37 mouse cellular contexts compared by ENCODE assay signal in the genomic region with DNA sequence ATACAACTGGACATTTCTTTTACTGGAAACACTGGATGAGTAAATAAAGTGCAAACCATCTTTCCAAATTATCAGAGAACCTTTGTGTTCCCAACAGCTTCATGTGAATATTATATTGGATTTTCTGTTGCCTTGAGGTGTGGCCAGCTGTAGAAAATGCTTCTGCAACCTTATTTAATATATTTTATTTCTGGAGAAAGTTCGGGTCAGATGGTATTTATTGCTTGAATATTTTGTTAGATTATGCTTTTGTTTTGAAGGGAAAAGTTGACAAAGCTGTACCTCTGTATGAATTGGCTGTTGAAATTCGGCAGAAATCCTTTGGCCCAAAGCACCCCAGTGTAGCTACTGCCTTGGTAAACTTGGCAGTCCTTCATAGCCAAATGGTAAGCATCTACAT. TPM values are rescaled to one million over a fixed set of nuclear protein-coding genes. Genes with fewer than 3 reads are reported as not detected.
"Had no signal": no experiment of that assay in that cellular context is flagged by ENCODE, and none has a peak within 500 bp of the region (broad histone marks: within the 10 kb centered on the region; RNA-seq: fewer than 3 reads in every experiment).

A gene (plus strand): TSS at position 301 of the 400 bp plus-strand sequence.

- H3K9ac ChIP-seq: embryonic facial prominence, embryonic 12.5 days; embryonic facial prominence, embryonic 13.5 days; embryonic facial prominence, embryonic 15.5 days; forebrain, embryonic 12.5 days; forebrain, embryonic 13.5 days; forebrain, embryonic 15.5 days had no signal

- H3K27ac ChIP-seq: embryonic facial prominence, embryonic 10.5 days; embryonic facial prominence, embryonic 12.5 days; embryonic facial prominence, embryonic 13.5 days; embryonic facial prominence, embryonic 15.5 days; forebrain, embryonic 10.5 days; forebrain, embryonic 12.5 days; forebrain, embryonic 13.5 days; forebrain, embryonic 15.5 days; gastrocnemius, adult 2 months; heart, adult 2 months had no signal

- H3K27me3 ChIP-seq: embryonic facial prominence, embryonic 12.5 days; embryonic facial prominence, embryonic 13.5 days; embryonic facial prominence, embryonic 15.5 days; forebrain, embryonic 12.5 days; forebrain, embryonic 13.5 days; forebrain, embryonic 15.5 days had no signal

- ATAC-seq: forebrain, embryonic 13.5 days; forebrain, embryonic 14.5 days; forebrain, embryonic 15.5 days; forebrain, embryonic 16.5 days had no signal

- H3K4me1 ChIP-seq: embryonic facial prominence, embryonic 12.5 days; embryonic facial prominence, embryonic 15.5 days; forebrain, embryonic 12.5 days; forebrain, embryonic 13.5 days; forebrain, embryonic 15.5 days had no signal

- H3K4me2 ChIP-seq: embryonic facial prominence, embryonic 12.5 days; embryonic facial prominence, embryonic 13.5 days; embryonic facial prominence, embryonic 15.5 days; forebrain, embryonic 12.5 days; forebrain, embryonic 13.5 days; forebrain, embryonic 15.5 days had no signal

- H3K4me3 ChIP-seq: embryonic facial prominence, embryonic 10.5 days; embryonic facial prominence, embryonic 12.5 days; embryonic facial prominence, embryonic 13.5 days; embryonic facial prominence, embryonic 15.5 days; erythroblast, embryonic 14.5 days; forebrain, embryonic 10.5 days; forebrain, embryonic 12.5 days; forebrain, embryonic 13.5 days; forebrain, embryonic 15.5 days; gastrocnemius, adult 2 months; heart, adult 2 months had no signal

- DNase-seq: cerebellum, adult 8-10 months; cerebellum, adult 9-10 months; cerebellum, adult 9-11 months; cerebellum, postnatal 10 days; cerebellum, postnatal 14 days; cerebellum, postnatal 25 days; cerebellum, postnatal 36 days; embryo, embryonic 11 days; gastrocnemius, adult 2 months; gastrocnemius, postnatal 10 days; gastrocnemius, postnatal 14 days; gastrocnemius, postnatal 25 days; gastrocnemius, postnatal 36 days; heart, adult 18-20 months; heart, adult 2 months had no signal

- H3K9me3 ChIP-seq: embryonic facial prominence, embryonic 10.5 days; embryonic facial prominence, embryonic 12.5 days; embryonic facial prominence, embryonic 13.5 days; embryonic facial prominence, embryonic 15.5 days; forebrain, embryonic 10.5 days; forebrain, embryonic 12.5 days; forebrain, embryonic 13.5 days; forebrain, embryonic 15.5 days had no signal

RNA-seq across cellular contexts. Expression of the gene that starts here (rescaled TPM):
- total RNA-seq: common myeloid progenitor, adult 5-6 weeks; gastrocnemius, adult 18-20 months; gastrocnemius, adult 2 months; gastrocnemius, adult 8-10 months; gastrocnemius, postnatal 10 days; gastrocnemius, postnatal 14 days; gastrocnemius, postnatal 25 days; gastrocnemius, postnatal 36 days; gastrocnemius, postnatal 4 days; granulocyte monocyte progenitor cell, adult 5-6 weeks; heart, adult 18-20 months; heart, adult 2 months had no signal
- polyA plus RNA-seq: cortical plate, adult 2 months; embryonic facial prominence, embryonic 10.5 days; embryonic facial prominence, embryonic 11.5 days; embryonic facial prominence, embryonic 12.5 days; embryonic facial prominence, embryonic 13.5 days; embryonic facial prominence, embryonic 14.5 days; embryonic facial prominence, embryonic 15.5 days; erythroblast, embryonic 14.5 days; forebrain, embryonic 10.5 days; forebrain, embryonic 11.5 days; forebrain, embryonic 12.5 days; forebrain, embryonic 13.5 days; forebrain, embryonic 14.5 days; forebrain, embryonic 15.5 days; forebrain, embryonic 16.5 days; frontal cortex, adult 2 months; gonadal fat pad, adult 2 months; heart, adult 2 months had no signal
